Mouse (Mus musculus) cerebellum, adult 11-12 months (tissue): Measurements from ENCODE around the gene Snrnp25.

Source experiments
- DNase-seq: peaks from one replicate; pipeline ENCODE4 v3.0.0; 2022

Gene Snrnp25

GRCm38 (mm10) chr11:32225222-32226104 is 20.2 kb downstream of the Snrnp25 start:
- peak; percentile 58 for DNase-seq

- DNase-seq: peak; percentile 91
Measured at GRCm38 (mm10) chr11:32226124-32226871, 21.1 kb downstream of the Snrnp25 start, which contains the start of gene Mpg. Mpg (plus strand) TSS chr11:32226505.

GRCm38 (mm10) chr11:32227041-32227440 is 21.8 kb downstream of the Snrnp25 start:
- peak; percentile 73 for DNase-seq

GRCm38 (mm10) chr11:32227555-32227954 is 22.3 kb downstream of the Snrnp25 start:
- no peak for DNase-seq

- peak; percentile 40 for DNase-seq
Measured at GRCm38 (mm10) chr11:32228292-32228845, 23.2 kb downstream of the Snrnp25 start.

- DNase-seq: peak; percentile 67
Measured at GRCm38 (mm10) chr11:32230220-32230619, 25.0 kb downstream of the Snrnp25 start.

- no peak for DNase-seq
Measured at GRCm38 (mm10) chr11:32231125-32231524, 25.9 kb downstream of the Snrnp25 start.

GRCm38 (mm10) chr11:32232848-32233247 is 27.6 kb downstream of the Snrnp25 start:
- DNase-seq: peak; percentile 54

- DNase-seq: peak; percentile 68
Measured at GRCm38 (mm10) chr11:32233895-32234294, 28.7 kb downstream of the Snrnp25 start.

- DNase-seq: peak; percentile 30
Measured at GRCm38 (mm10) chr11:32234816-32235485, 29.7 kb downstream of the Snrnp25 start.

- DNase-seq: peak; percentile 66
Measured at GRCm38 (mm10) chr11:32235646-32236045, 30.4 kb downstream of the Snrnp25 start.

- peak; percentile 44 for DNase-seq
Measured at GRCm38 (mm10) chr11:32236132-32236531, 30.9 kb downstream of the Snrnp25 start.

GRCm38 (mm10) chr11:32236712-32237410 is 31.6 kb downstream of the Snrnp25 start:
- DNase-seq: peak; percentile 78

GRCm38 (mm10) chr11:32237411-32237795 is 32.2 kb downstream of the Snrnp25 start:
- no peak for DNase-seq

- peak; percentile 80 for DNase-seq
Measured at GRCm38 (mm10) chr11:32238093-32238860, 33.1 kb downstream of the Snrnp25 start.

GRCm38 (mm10) chr11:32241391-32241790 is 36.2 kb downstream of the Snrnp25 start:
- DNase-seq: no peak

- no peak for DNase-seq
Measured at GRCm38 (mm10) chr11:32242209-32242608, 37.0 kb downstream of the Snrnp25 start.

GRCm38 (mm10) chr11:32243205-32243955 is 38.2 kb downstream of the Snrnp25 start:
- DNase-seq: no peak

GRCm38 (mm10) chr11:32244064-32244463 is 38.8 kb downstream of the Snrnp25 start:
- DNase-seq: no peak

- DNase-seq: no peak
Measured at GRCm38 (mm10) chr11:32244617-32245016, 39.4 kb downstream of the Snrnp25 start.

GRCm38 (mm10) chr11:32245614-32246013 is 40.4 kb downstream of the Snrnp25 start:
- DNase-seq: no peak
